Mouse (Mus musculus): ENCODE measurements around the gene Tssc4. TPM values are rescaled to one million over a fixed set of nuclear protein-coding genes. Genes with fewer than 3 reads are reported as not detected.

Tssc4 gene
- total RNA-seq, 2 experiments from 2014 or later, result 7.4 to 8.6 TPM

- peak; percentile 40 for DNase-seq
Observed at GRCm38 (mm10) chr7:143068316-143068881, 650 bp upstream of the Tssc4 start.

- no peak for DNase-seq
Observed at GRCm38 (mm10) chr7:143069751-143070400, 827 bp downstream of the Tssc4 start.

- no peak for DNase-seq
Observed at GRCm38 (mm10) chr7:143070506-143071070, 1.5 kb downstream of the Tssc4 start.

- no peak for DNase-seq
Observed at GRCm38 (mm10) chr7:143072605-143073004, 3.6 kb downstream of the Tssc4 start.

GRCm38 (mm10) chr7:143073086-143073485 is 4.0 kb downstream of the Tssc4 start:
- DNase-seq, result no peak

- no peak for DNase-seq
Observed at GRCm38 (mm10) chr7:143075394-143075793, 6.3 kb downstream of the Tssc4 start.

DNA sequence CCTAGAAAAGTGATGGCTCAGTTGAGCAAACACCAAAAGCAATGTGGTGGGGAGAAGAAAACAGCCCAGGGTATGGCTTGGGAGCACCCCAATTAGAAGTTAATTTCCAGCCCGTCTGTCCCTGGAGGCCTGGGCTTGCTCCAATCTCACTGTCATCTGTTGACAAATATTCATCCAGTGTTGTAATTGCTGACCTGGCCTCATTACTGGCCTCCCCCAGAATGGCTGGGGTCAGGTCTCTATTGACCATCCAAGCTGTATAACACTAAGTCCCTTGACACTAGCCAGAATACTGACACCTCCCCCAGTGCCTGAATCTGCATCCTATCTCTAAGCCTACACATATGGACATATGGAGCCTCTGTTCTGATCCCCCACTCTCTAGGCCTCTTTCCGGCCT is 8.3 kb downstream of the Tssc4 start:
- DNase-seq, result no peak

DNA sequence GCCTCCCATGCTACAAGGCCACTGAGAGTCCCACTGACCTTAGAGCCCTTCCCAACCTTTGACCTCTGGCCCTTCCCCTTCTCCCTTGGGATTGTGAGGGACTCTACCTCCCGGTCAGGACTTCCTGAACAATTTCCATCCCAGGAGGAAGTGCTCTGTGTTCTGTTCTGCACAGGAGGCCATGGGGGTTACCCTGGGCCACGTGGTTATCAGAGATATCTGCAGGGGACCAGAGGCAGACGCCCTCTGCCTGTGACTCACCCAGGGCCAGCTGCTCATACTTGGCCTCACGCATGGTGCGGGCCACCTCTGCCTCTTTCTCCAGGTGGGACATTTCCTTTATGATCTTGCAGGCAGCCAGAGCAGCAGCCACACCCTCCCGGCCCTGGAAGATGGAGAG is 13.0 kb downstream of the Tssc4 start:
- DNase-seq, result no peak

DNA sequence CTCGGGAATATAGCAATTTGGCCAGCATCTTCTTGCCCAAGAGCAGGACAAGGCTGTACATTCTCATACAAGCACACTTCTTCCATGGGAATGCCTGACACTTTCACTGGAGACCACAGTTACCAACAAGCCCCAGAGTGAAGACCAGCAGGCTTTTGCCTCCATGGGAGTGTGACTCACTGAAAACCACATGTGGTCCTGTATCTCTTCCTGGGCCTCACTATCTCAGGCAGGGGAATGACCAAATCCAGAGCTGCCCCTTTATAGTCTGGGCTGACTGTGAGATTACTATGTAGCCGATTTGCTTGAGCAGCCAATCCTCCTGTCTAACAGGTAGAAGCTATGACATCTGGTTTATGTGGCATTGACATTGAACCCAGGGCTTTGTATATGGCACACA is 14.7 kb downstream of the Tssc4 start:
- DNase-seq, result no peak

GRCm38 (mm10) chr7:143086366-143086765 is 17.3 kb downstream of the Tssc4 start:
- peak; percentile 50 for DNase-seq

DNA sequence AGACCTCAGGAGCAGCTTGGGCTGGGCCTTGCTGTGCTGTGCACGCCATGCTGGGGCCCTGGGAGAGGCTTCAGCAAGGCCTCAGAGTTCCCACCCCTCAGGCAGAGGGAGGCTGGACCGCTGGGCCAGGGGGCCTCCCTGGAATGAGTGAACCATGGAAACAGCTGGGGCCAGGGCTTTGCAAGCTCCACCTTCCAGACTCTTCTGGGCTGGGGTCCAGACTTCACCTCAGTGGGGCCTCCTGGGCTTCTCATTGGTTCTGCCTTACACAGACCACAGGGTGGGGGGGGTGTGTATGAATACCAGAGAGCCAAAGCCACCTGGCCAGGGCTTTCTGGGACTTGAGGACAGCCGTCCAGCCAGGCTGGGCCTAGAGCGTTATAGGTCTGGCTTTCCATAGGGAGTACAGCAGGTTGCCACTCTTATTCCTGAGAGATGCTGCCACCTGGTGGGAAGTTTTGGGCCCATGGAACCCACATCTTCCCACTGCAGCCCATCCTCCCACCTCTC is 18.1 kb downstream of the Tssc4 start:
- no peak for DNase-seq

GRCm38 (mm10) chr7:143093847-143094246 is 24.8 kb downstream of the Tssc4 start:
- DNase-seq, result no peak

DNA sequence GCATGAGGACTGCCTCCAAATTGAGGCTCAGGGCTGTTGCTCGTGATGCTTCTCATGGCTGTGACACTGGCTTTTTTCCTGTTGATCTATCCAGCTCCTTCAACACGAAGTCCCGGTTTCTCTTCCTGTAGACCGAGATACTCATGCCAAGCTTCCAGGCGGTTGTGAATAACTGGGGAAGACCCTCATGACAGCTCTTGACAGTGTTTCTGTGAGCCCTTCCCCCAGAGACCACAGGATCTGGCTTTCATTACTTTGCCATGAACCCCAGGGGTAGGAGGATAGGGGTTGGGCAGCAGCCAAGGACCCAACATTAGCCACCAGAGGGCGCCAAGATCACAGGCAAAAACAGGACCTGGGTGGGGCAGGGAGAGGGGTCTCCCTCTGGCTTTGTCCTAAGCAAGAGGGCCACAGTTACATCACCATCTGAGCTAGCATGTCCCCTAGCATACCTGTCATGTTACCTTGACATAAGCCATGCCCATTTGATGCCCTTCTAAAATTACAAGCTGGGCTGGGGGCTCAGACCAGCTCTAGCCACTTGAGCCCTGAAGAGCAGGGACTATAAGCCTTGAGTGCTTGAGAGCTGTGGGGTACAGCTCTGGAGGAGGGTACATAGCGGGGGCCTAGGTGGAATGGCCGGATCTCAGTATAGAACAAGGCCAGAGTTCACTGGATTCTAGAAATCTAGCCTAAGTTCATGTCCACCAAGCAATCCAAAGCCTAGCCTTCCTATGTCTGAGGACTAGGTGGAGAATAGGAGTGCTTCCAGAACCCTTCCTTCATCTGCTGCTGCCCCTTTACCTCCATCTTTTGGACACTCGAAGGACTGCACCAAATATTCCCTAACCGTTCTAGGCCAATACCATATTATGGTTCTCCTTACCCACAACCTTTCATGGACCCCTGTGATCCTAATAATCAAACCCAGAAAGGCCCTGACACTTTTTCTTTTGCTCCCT is 25.8 kb downstream of the Tssc4 start, which contains the start of gene Trpm5:
Trpm5 (minus strand) TSS at position 51 of the 962 bp plus-strand sequence.
- peak; percentile 42 for DNase-seq

DNA sequence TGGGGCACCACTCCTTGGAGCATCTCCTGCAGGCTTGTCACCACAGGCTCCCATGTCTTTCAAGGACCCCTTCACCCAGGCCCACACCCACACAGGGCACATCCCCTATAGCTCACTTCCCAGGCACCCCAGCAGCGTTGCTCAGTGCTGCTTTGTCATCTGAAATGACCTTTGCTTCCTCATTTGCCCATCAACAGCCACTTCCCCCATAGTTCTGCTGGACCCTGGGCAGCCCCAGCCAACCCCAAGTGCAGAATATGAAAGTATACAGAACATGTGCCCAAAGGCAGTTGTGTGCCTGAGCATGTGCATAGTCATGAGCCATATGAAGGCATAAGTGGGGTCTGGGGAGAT is 26.5 kb downstream of the Tssc4 start:
- DNase-seq, result no peak

DNA sequence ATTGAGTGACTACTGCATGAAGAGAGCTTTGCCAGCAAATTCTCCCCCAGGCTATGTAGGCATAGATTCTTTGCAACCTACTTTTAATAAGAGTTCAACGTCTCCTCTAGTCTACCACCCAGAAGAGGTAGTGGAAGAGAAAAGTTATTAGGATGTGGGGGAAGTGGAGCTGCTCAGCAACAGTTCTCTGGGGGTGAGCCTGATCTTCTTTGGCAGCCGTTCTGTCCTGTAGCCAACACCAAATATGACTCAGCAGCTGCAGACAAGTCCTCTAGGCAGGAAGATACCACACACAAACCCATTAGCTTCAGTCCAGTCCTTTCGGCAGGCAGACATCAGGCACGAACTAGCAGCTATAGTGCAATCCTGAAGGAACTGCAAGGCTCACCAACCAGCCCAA is 31.7 kb downstream of the Tssc4 start:
- peak; percentile 40 for DNase-seq

GRCm38 (mm10) chr7:143105258-143105897 is 36.3 kb downstream of the Tssc4 start:
- no peak for DNase-seq

DNA sequence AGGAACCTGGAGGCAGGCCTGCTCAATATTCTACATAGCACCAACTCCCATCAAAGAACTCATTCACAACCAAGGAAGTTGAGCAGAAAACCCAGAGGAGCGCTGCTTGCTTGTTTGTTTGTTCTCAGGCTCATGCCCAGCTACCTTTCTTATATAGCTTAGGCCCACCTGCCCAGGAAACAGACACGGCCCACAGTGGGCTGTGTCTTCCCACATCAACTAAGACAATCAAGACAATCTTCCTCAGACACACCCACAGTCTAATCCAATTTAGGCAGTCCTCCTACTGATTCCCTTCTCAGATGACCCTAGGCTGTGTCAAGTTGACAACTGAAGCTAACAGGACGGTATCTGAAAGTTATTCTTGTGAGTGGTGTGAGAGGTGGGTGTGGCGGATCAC is 37.0 kb downstream of the Tssc4 start, which contains the start of gene Kcnq1:
Kcnq1 (plus strand) TSS at position 301 of the 400 bp plus-strand sequence.
- DNase-seq, result no peak

- DNase-seq, result peak; percentile 20
Observed at GRCm38 (mm10) chr7:143106672-143107465, 37.8 kb downstream of the Tssc4 start.

DNA sequence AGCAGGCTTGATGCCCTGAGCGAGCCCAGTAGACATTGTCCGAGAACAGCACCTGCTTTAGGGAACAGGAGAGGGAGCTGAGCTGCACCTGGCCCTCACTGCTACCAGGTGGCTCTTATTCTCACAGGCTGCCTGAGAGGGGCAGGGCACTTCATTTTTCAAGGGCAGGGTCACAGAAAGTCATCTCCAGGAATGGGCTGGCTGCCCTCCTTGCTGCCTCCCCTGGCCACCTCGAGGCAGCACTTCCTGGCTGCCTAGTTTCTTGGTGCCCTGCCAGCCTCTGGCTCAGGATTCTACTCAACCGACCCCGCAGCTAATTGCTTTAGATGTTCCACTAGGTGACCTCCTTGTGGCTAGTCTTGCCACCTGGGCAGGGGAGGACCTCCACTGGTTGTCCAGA is 39.2 kb downstream of the Tssc4 start:
- DNase-seq, result no peak

GRCm38 (mm10) chr7:143108996-143109660 is 40.1 kb downstream of the Tssc4 start:
- DNase-seq, result no peak
